Mouse (Mus musculus): Measurements from ENCODE around the gene Mdm4. TPM values are rescaled to one million over a fixed set of nuclear protein-coding genes. Genes with fewer than 3 reads are reported as not detected.
"Not testable (repeated sequence)": the region's sequence is repeated elsewhere in the genome, so short reads cannot be mapped to it uniquely, and the experiment has no call there.

Mdm4 gene
- polyA plus RNA-seq, 1 experiment from 2014 or later: 10.0 TPM

- H3K4me3 ChIP-seq (ENCODE audit: low read depth, low read length): peak overlapping the region; percentile 80; the same call in 1 of the 2 replicates
Observed at GRCm38 (mm10) chr1:133047575-133047974, 17.2 kb upstream of the Mdm4 start.

GRCm38 (mm10) chr1:133046441-133046931 is 16.1 kb upstream of the Mdm4 start:
- peak overlapping the region; percentile 92 for H3K9ac ChIP-seq (ENCODE audit: low read depth, low read length)
- peaks cover 13% of the 10 kb centered on the region; the same call in 1 of the 2 replicates for H3K4me1 ChIP-seq (replicated peaks; ENCODE audit: control insufficient read depth, insufficient read depth, low read length)
- under 1% methylated on average over 40 of the region's 40 CpGs for WGBS
- H3K27ac ChIP-seq (ENCODE audit: low read depth, low read length): peak overlapping the region; percentile 93
- H3K4me3 ChIP-seq (ENCODE audit: low read depth, low read length): peak overlapping the region; percentile 80
- peak overlapping the region; percentile 97 for H3K4me2 ChIP-seq (replicated peaks; ENCODE audit: low read depth)
- H3K27me3 ChIP-seq (replicated peaks; ENCODE audit: control insufficient read depth, insufficient read depth, low read length): no peaks in the 10 kb centered on the region
- peak; percentile 44 for ATAC-seq
- H3K9me3 ChIP-seq (ENCODE audit: control insufficient read depth): no peaks in the 10 kb centered on the region
- no peak for TF ChIP-seq CTCF (IDR thresholded peaks at IDR 0.05; ENCODE audit: low read depth)
- no peaks in the 10 kb centered on the region for H3K36me3 ChIP-seq (ENCODE audit: control insufficient read depth, insufficient read depth)

More at GRCm38 (mm10) chr1:133047575-133047974, 17.2 kb upstream of the Mdm4 start:
- Histone ChIP-seq H3K36me3 (ENCODE audit: control insufficient read depth, insufficient read depth) (no peaks in the 10 kb centered on the region), H3K4me2 (replicated peaks; ENCODE audit: low read depth) (peak overlapping the region; percentile 97), H3K9me3 (ENCODE audit: control insufficient read depth) (no peaks in the 10 kb centered on the region), H3K27me3 (replicated peaks; ENCODE audit: control insufficient read depth, insufficient read depth, low read length) (no peaks in the 10 kb centered on the region), H3K27ac (ENCODE audit: low read depth, low read length) (peak overlapping the region; percentile 93; the same call in 1 of the 2 replicates), H3K4me1 (replicated peaks; ENCODE audit: control insufficient read depth, insufficient read depth, low read length) (peaks cover 13% of the 10 kb centered on the region), H3K9ac (ENCODE audit: low read depth, low read length) (peak overlapping the region; percentile 17; the same call in 1 of the 2 replicates)
- no peak for TF ChIP-seq CTCF (IDR thresholded peaks at IDR 0.05; ENCODE audit: low read depth)
- 31% methylated on average over 8 of the region's 8 CpGs for WGBS
- ATAC-seq: no peak

- H3K4me1 ChIP-seq (replicated peaks; ENCODE audit: control insufficient read depth, insufficient read depth, low read length): peaks cover 13% of the 10 kb centered on the region; the same call in 1 of the 2 replicates
- no peaks in the 10 kb centered on the region for H3K9me3 ChIP-seq (ENCODE audit: control insufficient read depth)
- peak; percentile 82 for ATAC-seq
- H3K36me3 ChIP-seq (ENCODE audit: control insufficient read depth, insufficient read depth): no peaks in the 10 kb centered on the region
- H3K27ac ChIP-seq (ENCODE audit: low read depth, low read length): peak overlapping the region; percentile 93
- TF ChIP-seq CTCF (IDR thresholded peaks at IDR 0.05; ENCODE audit: low read depth): peak; percentile 77
- WGBS: under 1% methylated on average over 69 of the region's 71 CpGs
- peak overlapping the region; percentile 97 for H3K4me2 ChIP-seq (replicated peaks; ENCODE audit: low read depth)
- peak overlapping the region; percentile 92 for H3K9ac ChIP-seq (ENCODE audit: low read depth, low read length)
- no peaks in the 10 kb centered on the region for H3K27me3 ChIP-seq (replicated peaks; ENCODE audit: control insufficient read depth, insufficient read depth, low read length)
- peak overlapping the region; percentile 80 for H3K4me3 ChIP-seq (ENCODE audit: low read depth, low read length)
Observed at GRCm38 (mm10) chr1:133045861-133046440, 15.6 kb upstream of the Mdm4 start.

GRCm38 (mm10) chr1:133045011-133045860 is 14.9 kb upstream of the Mdm4 start, which contains the start of gene Pik3c2b:
TSS of gene Pik3c2b (plus strand) at chr1:133045667.
- H3K4me3 ChIP-seq (ENCODE audit: low read depth, low read length): peak within 1 kb of the TSS; percentile 80
- H3K36me3 ChIP-seq (ENCODE audit: control insufficient read depth, insufficient read depth): no peaks in the 10 kb centered on the region
- peaks cover 13% of the 10 kb centered on the region; the same call in 1 of the 2 replicates for H3K4me1 ChIP-seq (replicated peaks; ENCODE audit: control insufficient read depth, insufficient read depth, low read length)
- no peaks in the 10 kb centered on the region for H3K27me3 ChIP-seq (replicated peaks; ENCODE audit: control insufficient read depth, insufficient read depth, low read length)
- 4% methylated on average over 15 of the region's 15 CpGs for WGBS
- H3K9ac ChIP-seq (ENCODE audit: low read depth, low read length): peak within 1 kb of the TSS; percentile 92
- peak; percentile 0 for ATAC-seq
- H3K9me3 ChIP-seq (ENCODE audit: control insufficient read depth): no peaks in the 10 kb centered on the region
- H3K27ac ChIP-seq (ENCODE audit: low read depth, low read length): peak within 1 kb of the TSS; percentile 93
- H3K4me2 ChIP-seq (replicated peaks; ENCODE audit: low read depth): peak within 1 kb of the TSS; percentile 97
- TF ChIP-seq CTCF (IDR thresholded peaks at IDR 0.05; ENCODE audit: low read depth): no peak

GRCm38 (mm10) chr1:133039505-133039949 is 9.2 kb upstream of the Mdm4 start:
- 17% methylated on average over 4 of the region's 4 CpGs for WGBS

GRCm38 (mm10) chr1:133034682-133035081 is 4.3 kb upstream of the Mdm4 start:
- not testable (repeated sequence) for H3K27ac ChIP-seq (ENCODE audit: low read depth, low read length)

More at GRCm38 (mm10) chr1:133039505-133039949, 9.2 kb upstream of the Mdm4 start:
- Histone ChIP-seq H3K36me3 (ENCODE audit: control insufficient read depth, insufficient read depth) (no peaks in the 10 kb centered on the region), H3K4me3 (ENCODE audit: low read depth, low read length) (no peak overlapping the region), H3K4me1 (replicated peaks; ENCODE audit: control insufficient read depth, insufficient read depth, low read length) (no peaks in the 10 kb centered on the region), H3K9me3 (ENCODE audit: control insufficient read depth) (no peaks in the 10 kb centered on the region), H3K27me3 (replicated peaks; ENCODE audit: control insufficient read depth, insufficient read depth, low read length) (no peaks in the 10 kb centered on the region), H3K9ac (ENCODE audit: low read depth, low read length) (no peak overlapping the region), H3K27ac (ENCODE audit: low read depth, low read length) (no peak overlapping the region), H3K4me2 (replicated peaks; ENCODE audit: low read depth) (no peak overlapping the region)
- ATAC-seq: peak; percentile 84
- TF ChIP-seq CTCF (IDR thresholded peaks at IDR 0.05; ENCODE audit: low read depth): peak; percentile 90

More at GRCm38 (mm10) chr1:133034682-133035081, 4.3 kb upstream of the Mdm4 start:
- not testable (repeated sequence) for H3K4me2 ChIP-seq (replicated peaks; ENCODE audit: low read depth); H3K36me3 ChIP-seq (ENCODE audit: control insufficient read depth, insufficient read depth); H3K27me3 ChIP-seq (replicated peaks; ENCODE audit: control insufficient read depth, insufficient read depth, low read length); ATAC-seq; H3K4me3 ChIP-seq (ENCODE audit: low read depth, low read length); H3K9me3 ChIP-seq (ENCODE audit: control insufficient read depth); H3K9ac ChIP-seq (ENCODE audit: low read depth, low read length); H3K4me1 ChIP-seq (replicated peaks; ENCODE audit: control insufficient read depth, insufficient read depth, low read length)
- 74% methylated on average over 7 of the region's 7 CpGs for WGBS
